Mouse (Mus musculus) hindbrain, embryonic 16.5 days (tissue): ENCODE data around the gene Stn1. TPM values are rescaled to one million over a fixed set of nuclear protein-coding genes. Genes with fewer than 3 reads are reported as not detected.
A peak's percentile ranks its signal among the peaks of the same experiment; 100 is the strongest.

Source experiments
- ATAC-seq: fragments of 200-750 bp; cut with Nextera tagmentation; 2 replicates; pipeline ENCODE4 v1.8.0; 2017; ENCODE audit warnings: moderate TSS enrichment, moderate library complexity
- H3K27ac ChIP-seq: fragments of 300-500 bp; sonication (generic); 2 replicates; pipeline ENCODE4 v1.5.1; 2014; ENCODE audit warnings: low read depth, mild to moderate bottlenecking, control low read depth, low read length, moderate library complexity
- H3K27me3 ChIP-seq: fragments of 300-500 bp; sonication (generic); replicated peaks from 2 replicates; pipeline ENCODE4 v1.6.1; 2014; ENCODE audit warnings: low read length; ENCODE audit not compliant: control insufficient read depth, insufficient read depth
- H3K36me3 ChIP-seq: fragments of 300-500 bp; sonication (generic); 2 replicates; pipeline ENCODE4 v1.6.1; 2014; ENCODE audit warnings: mild to moderate bottlenecking, low read length, moderate library complexity, mixed read lengths; ENCODE audit not compliant: control insufficient read depth, insufficient read depth
- H3K4me1 ChIP-seq: fragments of 300-500 bp; sonication (generic); 2 replicates; pipeline ENCODE4 v1.6.1; 2014; ENCODE audit warnings: low read depth, low read length; ENCODE audit not compliant: control insufficient read depth, insufficient read depth
- H3K4me2 ChIP-seq: fragments of 300-500 bp; sonication (generic); 2 replicates; pipeline ENCODE4 v1.6.1; 2014; ENCODE audit warnings: mild to moderate bottlenecking, low read length, control low read depth, moderate library complexity
- H3K4me3 ChIP-seq: fragments of 300-500 bp; sonication (generic); 2 replicates; pipeline ENCODE4 v1.5.1; 2014; ENCODE audit warnings: mild to moderate bottlenecking, low read length, control low read depth, moderate library complexity
- H3K9ac ChIP-seq: fragments of 300-500 bp; sonication (generic); 2 replicates; pipeline ENCODE4 v1.6.1; 2014; ENCODE audit warnings: low read depth, mild to moderate bottlenecking, control low read depth, low read length, moderate library complexity
- H3K9me3 ChIP-seq: fragments of 300-500 bp; sonication (generic); 2 replicates; pipeline ENCODE4 v1.6.1; 2014; ENCODE audit warnings: mild to moderate bottlenecking, low read length, moderate library complexity; ENCODE audit not compliant: control insufficient read depth
- WGBS: fragments of 180-500 bp; shearing (Covaris S2); extraction: QIAGEN DNeasy Blood & Tissue Kit; methylation state at CpG from one replicate; pipeline ENCODE4 v1.1.7; 2014; 5-methylcytosine and 5-hydroxymethylcytosine counted together
- polyA plus RNA-seq: library from polyadenylated mRNA; unstranded; fragments of >200 nt; fragmentation: Nextera tagmentation; extraction: Ambion mirVana; gene quantifications from 2 replicates; pipeline ENCODE4 v1.2.1, GENCODE M21; 2015

The Stn1 gene
- polyA plus RNA-seq, 1 experiment from 2014 or later = 28.2 TPM

DNA sequence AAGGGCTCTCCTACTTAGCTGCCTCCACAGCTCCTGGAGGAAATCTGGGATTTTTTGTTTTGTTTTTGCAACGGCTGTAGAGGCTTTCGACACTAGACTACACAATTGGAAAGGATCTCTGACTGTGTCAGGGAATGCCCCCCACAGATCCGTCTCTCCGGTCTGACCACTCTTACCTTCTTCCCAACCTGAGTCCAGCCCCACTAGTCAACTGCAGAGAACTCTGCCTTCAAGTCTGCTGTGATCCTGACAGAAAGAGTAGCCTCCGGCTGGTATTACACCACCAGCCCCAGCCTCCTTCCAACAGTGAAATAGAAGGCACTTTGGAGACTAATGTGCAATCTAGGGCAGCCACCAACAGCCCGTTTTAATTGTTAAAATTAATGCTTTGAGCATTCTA lies 74.6 kb downstream of the Stn1 start:
- ATAC-seq = no peak
- no peaks in the 10 kb centered on the region for H3K36me3 ChIP-seq
- peak overlapping the region; percentile 97 for H3K4me2 ChIP-seq
- H3K27ac ChIP-seq = no peak overlapping the region
- WGBS = 12% methylated on average over 6 of the region's 6 CpGs
- peak overlapping the region; percentile 81 for H3K4me3 ChIP-seq
- H3K27me3 ChIP-seq = no peaks in the 10 kb centered on the region
- peak overlapping the region; percentile 89; the same call in 1 of the 2 replicates for H3K9ac ChIP-seq
- no peaks in the 10 kb centered on the region for H3K9me3 ChIP-seq
- H3K4me1 ChIP-seq = peaks cover 31% of the 10 kb centered on the region

- Histone ChIP-seq H3K4me3 (no peak overlapping the region), H3K4me1 (peaks cover 31% of the 10 kb centered on the region), H3K9ac (no peak overlapping the region), H3K4me2 (no peak overlapping the region), H3K36me3 (no peaks in the 10 kb centered on the region), H3K27me3 (no peaks in the 10 kb centered on the region), H3K9me3 (no peaks in the 10 kb centered on the region), H3K27ac (no peak overlapping the region)
- WGBS = 99% methylated on average over 3 of the region's 3 CpGs
- no peak for ATAC-seq
Observed at GRCm38 (mm10) chr19:47461838-47462237, 75.5 kb downstream of the Stn1 start.

GRCm38 (mm10) chr19:47461386-47461785 lies 75.9 kb downstream of the Stn1 start:
- no peaks in the 10 kb centered on the region for H3K27me3 ChIP-seq
- peaks cover 31% of the 10 kb centered on the region for H3K4me1 ChIP-seq
- H3K9me3 ChIP-seq = no peaks in the 10 kb centered on the region
- H3K27ac ChIP-seq = no peak overlapping the region
- no peak overlapping the region for H3K9ac ChIP-seq
- WGBS = 73% methylated on average over 9 of the region's 9 CpGs
- no peaks in the 10 kb centered on the region for H3K36me3 ChIP-seq
- no peak for ATAC-seq
- no peak overlapping the region for H3K4me3 ChIP-seq
- H3K4me2 ChIP-seq = no peak overlapping the region

GRCm38 (mm10) chr19:47460120-47460960 lies 77.0 kb downstream of the Stn1 start:
- Histone ChIP-seq H3K27ac (no peak overlapping the region), H3K9ac (no peak overlapping the region), H3K9me3 (no peaks in the 10 kb centered on the region), H3K27me3 (no peaks in the 10 kb centered on the region), H3K4me2 (peak overlapping the region; percentile 22), H3K36me3 (no peaks in the 10 kb centered on the region), H3K4me1 (peaks cover 31% of the 10 kb centered on the region), H3K4me3 (no peak overlapping the region)
- WGBS = 63% methylated on average over 19 of the region's 19 CpGs
- ATAC-seq = no peak

GRCm38 (mm10) chr19:47459214-47459613 lies 78.1 kb downstream of the Stn1 start:
- H3K4me3 ChIP-seq = no peak overlapping the region
- H3K4me1 ChIP-seq = peaks cover 29% of the 10 kb centered on the region
- no peak overlapping the region for H3K27ac ChIP-seq
- H3K9me3 ChIP-seq = no peaks in the 10 kb centered on the region
- no peak overlapping the region for H3K4me2 ChIP-seq
- ATAC-seq = no peak
- no peaks in the 10 kb centered on the region for H3K27me3 ChIP-seq
- no peak overlapping the region for H3K9ac ChIP-seq
- no peaks in the 10 kb centered on the region for H3K36me3 ChIP-seq
- 93% methylated on average over 5 of the region's 5 CpGs for WGBS

DNA sequence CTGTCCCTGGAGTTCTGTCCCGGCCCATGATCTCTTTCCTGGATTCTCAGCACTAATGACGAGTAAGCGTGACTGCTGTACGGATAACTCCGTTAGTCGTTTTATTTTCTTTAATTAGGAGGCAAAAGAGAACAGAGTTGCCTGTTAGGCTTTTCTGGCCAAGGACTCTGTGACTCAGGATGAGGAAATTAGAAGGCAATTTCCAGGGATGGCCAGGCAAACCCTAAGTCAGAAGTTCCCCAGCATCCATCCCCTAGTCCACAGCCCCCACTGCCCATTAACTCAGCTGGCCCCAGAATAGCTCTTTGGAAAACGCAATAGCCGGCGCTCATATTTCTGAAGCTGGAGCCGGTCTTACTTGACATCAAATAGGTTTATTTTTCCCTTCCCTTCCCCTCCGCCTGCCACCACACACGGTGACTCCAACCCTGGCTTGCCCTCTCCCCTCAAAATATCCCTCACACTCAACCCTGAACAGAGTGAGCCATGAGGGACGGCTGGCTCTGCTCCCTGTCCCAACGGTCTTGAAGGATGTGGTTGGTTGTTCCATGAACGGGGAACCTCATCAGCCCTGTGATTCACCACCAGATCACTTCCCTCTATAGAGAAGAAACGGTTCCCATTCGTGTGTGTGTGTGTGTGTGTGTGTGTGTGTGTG lies 78.7 kb downstream of the Stn1 start:
- H3K4me2 ChIP-seq = no peak overlapping the region
- H3K36me3 ChIP-seq = no peaks in the 10 kb centered on the region
- WGBS = 66% methylated on average over 17 of the region's 17 CpGs
- no peaks in the 10 kb centered on the region for H3K27me3 ChIP-seq
- ATAC-seq = no peak
- no peak overlapping the region for H3K9ac ChIP-seq
- H3K27ac ChIP-seq = no peak overlapping the region
- H3K4me1 ChIP-seq = peaks cover 30% of the 10 kb centered on the region
- no peak overlapping the region for H3K4me3 ChIP-seq
- H3K9me3 ChIP-seq = no peaks in the 10 kb centered on the region

DNA sequence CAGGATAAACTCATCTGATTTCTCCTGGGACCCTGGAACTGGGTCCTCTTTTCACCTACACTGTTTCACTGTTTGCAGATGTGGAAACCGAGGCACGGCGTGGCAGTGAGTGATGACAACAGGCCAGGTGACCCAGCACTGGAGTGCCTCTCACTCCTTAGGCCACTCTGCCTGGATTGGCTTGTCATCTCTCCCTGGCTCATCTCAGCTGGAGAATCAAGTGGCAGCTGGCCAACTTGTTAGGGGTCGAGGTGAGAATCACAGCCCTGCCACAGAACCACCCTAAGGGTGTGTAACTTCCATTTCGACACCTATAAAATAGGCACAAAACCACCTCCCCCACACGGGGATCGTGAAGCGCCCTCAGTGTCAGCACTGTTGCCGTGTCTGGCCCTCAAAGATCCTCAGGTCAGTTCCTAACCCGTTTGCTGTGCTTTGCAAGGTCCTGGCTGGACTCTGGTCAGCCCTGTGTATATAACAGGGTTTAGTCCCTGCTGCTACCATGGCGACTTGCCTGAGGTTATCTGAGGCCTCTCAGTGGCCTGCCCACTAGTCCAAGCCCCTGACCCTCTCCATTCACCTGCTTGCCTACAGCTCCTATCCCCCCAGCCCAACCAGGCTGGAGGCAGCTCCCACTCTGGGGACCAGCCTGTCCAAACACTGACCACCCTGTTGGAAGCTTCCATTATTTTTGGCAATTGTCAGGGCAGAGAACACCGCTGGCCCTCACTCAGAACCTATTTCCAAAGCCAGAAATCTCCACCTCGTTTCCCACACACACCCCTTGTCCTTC lies 79.4 kb downstream of the Stn1 start:
- Histone ChIP-seq H3K9me3 (no peaks in the 10 kb centered on the region), H3K4me2 (no peak overlapping the region), H3K27ac (no peak overlapping the region), H3K27me3 (no peaks in the 10 kb centered on the region), H3K36me3 (no peaks in the 10 kb centered on the region), H3K4me3 (no peak overlapping the region), H3K9ac (no peak overlapping the region), H3K4me1 (peaks cover 25% of the 10 kb centered on the region)
- WGBS = 67% methylated on average over 13 of the region's 13 CpGs
- ATAC-seq = no peak

- Histone ChIP-seq H3K4me2 (no peak overlapping the region), H3K27ac (no peak overlapping the region), H3K9me3 (no peaks in the 10 kb centered on the region), H3K27me3 (no peaks in the 10 kb centered on the region; the same call in 1 of the 2 replicates), H3K9ac (no peak overlapping the region), H3K4me1 (peaks cover 20% of the 10 kb centered on the region), H3K4me3 (no peak overlapping the region), H3K36me3 (no peaks in the 10 kb centered on the region)
- ATAC-seq = no peak
- 48% methylated on average over 6 of the region's 6 CpGs for WGBS
Observed at GRCm38 (mm10) chr19:47456021-47456420, 81.3 kb downstream of the Stn1 start.
